Mouse (Mus musculus) adrenal gland (tissue): Measurements from ENCODE around the gene Slc15a4.

Experiments used
- intact Hi-C: fragments of 180-260 bp; cut with DNase I; formaldehyde crosslinking; loops from one replicate; pipeline ENCODE4 v1.15.1; 2025
- long read RNA-seq, 2 experiments: library from polyadenylated mRNA; unstranded; transcript quantifications; one replicate each; pipeline ENCODE4 v2.0.0; 2020; ENCODE audit warnings: borderline replicate concordance in 1 of 2; ENCODE audit not compliant: insufficient replicate concordance in 1 of 2

Gene Slc15a4
- long read RNA-seq, experiment 1, transcript Slc15a4-201 (8 exons, 2,732 nt): major isoform, 10 of 15 reads
- long read RNA-seq, experiment 1, partial matches to known transcripts: 2 of 15 reads
- long read RNA-seq, experiment 1, other reads (novel, unspliced or antisense): 1 of 15 reads
- long read RNA-seq, experiment 2, transcript Slc15a4-201 (8 exons, 2,732 nt): major isoform, 18 of 26 reads
- long read RNA-seq, experiment 2, partial matches to known transcripts: 4 of 26 reads
- long read RNA-seq, experiment 2, other reads (novel, unspliced or antisense): 2 of 26 reads

DNA sequence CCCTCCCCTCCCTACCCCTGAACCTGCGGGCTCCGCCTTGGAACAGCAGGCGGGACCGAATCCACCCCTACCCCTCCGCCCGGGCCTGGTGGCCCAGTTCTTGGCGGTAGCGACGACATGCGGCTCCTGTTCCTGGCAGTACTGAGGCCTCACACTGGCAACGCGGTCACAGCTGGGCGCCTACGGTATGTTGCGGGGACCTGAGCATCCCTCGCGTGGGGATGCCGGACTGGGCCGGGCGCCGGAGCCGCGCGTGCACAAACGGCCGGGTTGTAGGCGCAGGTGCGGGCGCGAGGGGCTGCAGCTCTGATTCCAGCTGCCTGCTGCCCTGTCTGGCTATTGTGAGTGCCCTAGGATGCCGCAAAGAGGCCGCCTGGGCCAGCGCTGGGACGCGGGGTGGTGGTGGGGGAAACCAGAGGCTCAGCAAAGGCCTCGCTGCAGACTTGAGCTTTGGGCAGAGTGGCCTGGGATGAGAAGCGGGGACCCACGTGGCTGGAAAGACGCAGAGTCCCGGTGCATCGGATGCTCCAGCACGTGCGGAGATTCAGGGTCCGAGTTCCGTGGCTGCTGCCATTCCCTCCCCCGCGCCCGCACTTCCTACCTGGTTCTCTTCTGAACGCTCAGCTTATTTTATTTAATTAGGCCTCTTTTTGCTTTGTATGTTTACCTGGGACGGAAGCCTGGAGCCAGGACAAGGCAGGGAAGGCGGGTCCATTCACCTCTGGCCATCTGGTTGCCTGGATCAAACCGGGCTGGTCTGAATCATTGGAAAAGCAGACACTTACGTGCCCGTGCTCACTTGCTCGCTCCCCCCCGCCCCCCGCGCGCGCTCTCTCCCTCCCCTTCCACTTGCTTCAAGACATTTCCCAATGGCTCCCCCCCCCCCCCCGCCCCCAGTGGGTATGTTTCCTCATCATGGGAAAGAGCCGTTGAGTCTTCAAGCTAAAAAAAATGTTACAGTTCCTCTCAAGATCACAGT, at the start of gene Slc15a4, which contains the start of gene Glt1d1:
Slc15a4 (minus strand) TSS at position 731 of the 979 bp plus-strand sequence.
Glt1d1 (plus strand) TSS at position 96 of the 979 bp plus-strand sequence.
- intact Hi-C loops: no loop called here

- intact Hi-C loops: no loop called here
Observed at GRCm38 (mm10) chr5:127678501-127678900, 45.8 kb upstream of the Slc15a4 start.

GRCm38 (mm10) chr5:127677561-127677960, 44.9 kb upstream of the Slc15a4 start:
- intact Hi-C loops: no loop called here

- intact Hi-C loops: no loop called here
Observed at GRCm38 (mm10) chr5:127673913-127674312, 41.2 kb upstream of the Slc15a4 start.

DNA sequence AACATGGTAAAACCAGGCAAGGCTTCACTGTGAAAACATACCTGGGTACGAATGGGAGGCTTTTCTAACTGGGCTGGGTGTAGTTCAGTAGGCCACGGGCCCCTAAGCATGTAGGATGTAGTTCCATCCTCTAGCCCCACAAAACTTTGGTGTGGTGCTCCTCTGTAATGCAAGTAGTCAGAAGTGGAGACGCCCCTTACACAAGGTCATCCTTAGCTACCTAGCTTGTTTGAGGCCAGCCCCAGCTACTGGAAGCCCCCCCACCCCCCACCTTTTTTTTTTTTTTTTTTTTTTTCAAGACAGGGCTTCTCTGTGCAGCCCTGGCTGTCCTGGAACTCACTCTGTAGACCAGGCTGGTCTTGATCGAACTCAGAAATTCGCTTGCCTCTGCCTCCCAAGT, 28.3 kb upstream of the Slc15a4 start:
- intact Hi-C loops: no loop called here

DNA sequence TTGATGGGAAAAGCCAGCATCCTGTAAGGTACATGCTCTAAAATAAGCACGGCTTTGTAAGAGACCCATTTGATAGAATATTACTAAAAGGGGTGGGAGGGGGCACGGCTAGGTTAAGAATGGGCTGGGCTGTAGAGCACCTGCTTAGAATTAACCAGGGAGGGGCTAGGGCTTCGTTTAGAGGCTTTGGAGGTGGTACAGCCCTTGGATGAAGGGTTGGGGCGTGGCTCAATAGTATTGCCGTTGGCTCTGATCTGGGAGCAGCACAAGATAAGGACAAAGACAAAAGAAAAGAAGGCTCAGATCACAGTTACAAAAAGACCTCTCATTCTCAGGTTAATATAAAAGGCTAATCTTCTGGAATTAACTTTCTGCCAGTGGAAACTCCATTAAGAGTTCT, 27.6 kb upstream of the Slc15a4 start:
- intact Hi-C loops: no loop called here

DNA sequence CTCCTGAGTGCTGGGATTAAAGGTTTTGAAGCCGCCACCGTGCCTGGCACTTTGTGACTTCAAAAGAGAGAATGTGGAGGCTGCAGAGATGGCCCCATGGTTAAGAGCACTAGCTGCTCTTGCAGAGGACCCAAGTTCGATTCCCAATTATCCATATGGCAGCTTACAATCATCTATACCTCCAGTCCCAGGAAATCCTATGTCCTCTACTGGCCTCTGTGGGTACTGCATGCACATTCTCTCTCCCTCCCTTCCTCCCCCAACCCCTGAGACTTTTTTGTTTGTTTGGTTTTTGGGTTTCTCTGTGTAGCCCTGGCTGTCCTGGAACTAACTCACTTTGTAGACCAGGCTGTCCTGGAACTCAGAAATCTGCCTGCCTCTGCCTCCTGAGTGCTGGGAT, 26.6 kb upstream of the Slc15a4 start:
- intact Hi-C loops: no loop called here

DNA sequence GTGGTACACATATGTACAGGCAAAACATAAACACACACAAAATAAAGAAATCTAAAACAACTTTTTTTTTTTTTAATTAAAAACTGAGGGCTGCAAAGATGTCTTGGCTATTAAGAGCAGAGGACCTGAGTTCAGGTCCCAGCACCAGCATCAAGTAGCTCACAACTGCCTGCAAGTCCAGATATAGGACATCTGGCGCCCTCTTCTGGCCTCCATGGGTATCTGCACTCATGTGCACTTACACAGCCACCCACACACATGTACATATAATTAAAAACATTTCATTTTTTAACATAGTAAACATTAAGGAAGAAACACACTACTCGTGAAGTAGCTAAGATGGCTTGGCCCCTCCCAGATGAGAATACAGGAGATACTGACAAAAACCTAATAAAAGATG, 25.6 kb upstream of the Slc15a4 start:
- intact Hi-C loops: no loop called here

GRCm38 (mm10) chr5:127649077-127649476, 16.4 kb upstream of the Slc15a4 start:
- intact Hi-C loops: loop anchor here (5.0 kb wide), 1 partner anchor 62 kb away; no protein-coding TSS in a partner anchor

GRCm38 (mm10) chr5:127648046-127648445, 15.3 kb upstream of the Slc15a4 start:
- intact Hi-C loops: loop anchor here (5.0 kb wide), 1 partner anchor 61 kb away; no protein-coding TSS in a partner anchor

GRCm38 (mm10) chr5:127641185-127641958, 8.7 kb upstream of the Slc15a4 start:
- intact Hi-C loops: no loop called here

DNA sequence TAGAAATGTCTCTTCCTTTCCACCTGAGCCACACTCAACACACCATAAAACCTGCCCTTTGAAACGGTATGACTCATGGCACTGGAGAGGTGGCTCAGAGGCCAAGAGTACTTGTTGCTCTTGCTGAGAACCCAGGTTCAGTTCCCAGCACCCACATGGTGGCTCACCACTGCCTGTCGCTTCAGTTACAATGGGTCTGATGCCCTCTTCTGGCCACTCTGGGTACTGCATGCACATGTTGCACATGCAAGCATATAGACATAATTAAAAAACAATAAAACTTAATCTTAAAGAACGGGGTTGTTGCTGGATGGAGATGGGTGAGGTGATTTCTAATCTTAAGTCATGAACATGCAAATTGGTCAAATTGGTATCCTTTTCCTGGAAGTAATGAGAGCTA, 7.7 kb upstream of the Slc15a4 start:
- intact Hi-C loops: no loop called here

GRCm38 (mm10) chr5:127639635-127640034, 6.9 kb upstream of the Slc15a4 start:
- intact Hi-C loops: no loop called here

DNA sequence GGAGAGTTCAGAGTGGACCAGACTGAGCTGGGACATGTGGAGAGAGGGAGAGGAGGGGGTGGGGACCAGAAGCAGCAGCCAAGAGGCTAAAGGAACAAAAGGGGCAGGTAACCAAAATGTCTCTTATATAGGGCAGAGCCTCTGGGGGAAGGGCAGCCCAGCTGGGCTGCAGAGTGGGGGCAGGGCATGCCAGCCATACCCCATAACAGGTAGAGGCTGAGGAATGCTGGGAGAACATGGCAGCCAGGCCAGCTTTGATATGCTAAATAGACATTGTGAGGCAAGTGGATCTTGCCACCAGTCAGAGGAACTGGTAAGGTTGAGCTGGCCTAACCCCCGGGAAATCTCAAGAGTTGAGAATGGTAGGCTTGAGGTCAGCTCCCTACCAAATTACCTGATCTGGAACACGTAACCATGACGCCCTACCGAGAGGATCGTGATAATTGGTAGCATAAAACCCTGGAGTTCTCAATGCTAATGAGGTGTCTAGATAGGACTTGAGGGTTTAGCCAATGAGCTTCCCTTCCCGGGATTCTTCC, 6.4 kb upstream of the Slc15a4 start:
- intact Hi-C loops: no loop called here

DNA sequence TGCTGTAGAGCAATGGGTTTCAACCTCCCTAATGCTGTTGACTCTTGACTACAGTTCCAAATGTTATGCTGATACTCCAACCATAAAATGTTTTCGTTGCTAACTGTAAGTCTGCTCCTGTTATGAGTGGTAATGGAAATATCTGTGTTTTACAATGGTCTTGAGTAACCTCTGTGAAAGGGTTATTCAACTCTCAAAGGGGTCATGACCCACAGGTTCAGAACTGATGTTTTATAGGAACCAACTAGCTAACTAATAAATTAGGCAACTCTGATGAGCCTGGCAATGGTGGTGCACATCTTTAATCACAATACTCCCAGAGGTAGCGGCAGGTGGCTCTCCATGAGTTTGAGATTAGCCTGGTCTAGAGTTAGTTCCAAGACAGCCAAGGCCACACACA, 5.5 kb upstream of the Slc15a4 start:
- intact Hi-C loops: no loop called here

- intact Hi-C loops: no loop called here
Observed at GRCm38 (mm10) chr5:127637622-127638021, 4.9 kb upstream of the Slc15a4 start.

DNA sequence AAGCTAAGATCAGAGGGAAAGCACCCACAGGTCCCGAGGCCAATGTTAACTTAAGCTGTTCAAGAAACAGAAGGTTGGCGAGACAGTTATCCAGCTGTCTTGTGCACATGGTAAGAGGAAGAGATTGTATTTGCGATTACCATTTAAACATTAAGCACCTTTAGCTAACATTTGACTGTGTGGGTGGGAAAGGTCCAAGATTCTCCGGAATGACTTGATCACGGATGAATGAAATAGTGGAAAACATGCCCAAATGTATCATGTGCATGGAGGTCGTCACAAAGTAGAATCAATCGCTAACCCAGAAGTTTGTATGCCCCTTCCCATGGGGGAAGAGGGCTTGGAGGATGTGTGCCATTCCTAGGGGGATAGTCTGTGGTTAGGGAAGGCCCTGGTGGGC, 969 bp upstream of the Slc15a4 start:
- intact Hi-C loops: no loop called here

DNA sequence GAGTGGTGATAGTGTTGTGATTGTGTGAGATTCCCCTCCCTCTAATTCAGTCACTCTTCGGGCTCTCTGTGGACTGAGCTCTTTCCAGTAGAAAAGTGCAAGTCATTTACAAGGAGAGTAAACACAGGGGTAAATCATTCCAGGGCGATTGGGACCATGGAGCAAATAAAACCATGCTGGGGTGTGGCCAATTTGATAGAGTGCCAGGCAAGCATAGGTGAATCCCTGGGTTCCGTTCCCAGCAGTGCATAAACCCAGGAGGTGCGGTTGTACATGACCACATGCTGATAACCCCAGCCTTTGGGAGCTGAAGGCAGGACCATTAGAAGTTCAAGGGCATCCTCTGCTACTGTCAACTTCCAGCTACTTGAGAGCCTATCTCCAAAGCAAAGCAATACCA, 491 bp upstream of the Slc15a4 start:
- intact Hi-C loops: no loop called here

- intact Hi-C loops: no loop called here
Observed at GRCm38 (mm10) chr5:127631671-127632070, 1.0 kb downstream of the Slc15a4 start.

- intact Hi-C loops: no loop called here
Observed at GRCm38 (mm10) chr5:127627242-127627641, 5.5 kb downstream of the Slc15a4 start.
